Mouse (Mus musculus) midbrain, embryonic 10.5 days (tissue): Measurements from ENCODE around the gene Slc5a4a. TPM values are rescaled to one million over a fixed set of nuclear protein-coding genes. Genes with fewer than 3 reads are reported as not detected.

Experiments used
- DNase-seq: peaks from one replicate; pipeline ENCODE4 v3.0.0-alpha.2; 2017; ENCODE audit warnings: low spot score
- H3K27ac ChIP-seq: fragments of 300-500 bp; sonication (generic); replicated peaks from 2 replicates; pipeline ENCODE4 v1.5.1; 2016; ENCODE audit warnings: mild to moderate bottlenecking
- H3K27me3 ChIP-seq: fragments of 300-500 bp; sonication (generic); 2 replicates; pipeline ENCODE4 v1.6.1; 2016; ENCODE audit warnings: low read depth, mild to moderate bottlenecking; ENCODE audit not compliant: poor library complexity, severe bottlenecking
- H3K36me3 ChIP-seq: fragments of 300-500 bp; sonication (generic); 2 replicates; pipeline ENCODE4 v1.6.1; 2016; ENCODE audit warnings: mild to moderate bottlenecking, moderate library complexity
- H3K4me1 ChIP-seq: fragments of 300-500 bp; sonication (generic); 2 replicates; pipeline ENCODE4 v1.6.1; 2016
- H3K4me3 ChIP-seq: fragments of 300-500 bp; sonication (generic); 2 replicates; pipeline ENCODE4 v1.5.1; 2016; ENCODE audit warnings: mild to moderate bottlenecking, moderate library complexity
- H3K9me3 ChIP-seq: fragments of 300-500 bp; sonication (generic); replicated peaks from 2 replicates; pipeline ENCODE4 v1.6.1; 2016; ENCODE audit warnings: mild to moderate bottlenecking
- WGBS: fragments of 180-500 bp; shearing (Covaris S2); methylation state at CpG from one replicate; pipeline ENCODE4 v1.1.7; 2016; 5-methylcytosine and 5-hydroxymethylcytosine counted together
- polyA plus RNA-seq: library from polyadenylated mRNA; unstranded; fragments of >200 nt; fragmentation: Nextera tagmentation; extraction: Ambion mirVana; gene quantifications from 2 replicates; pipeline ENCODE4 v1.2.1, GENCODE M21; 2016

Gene Slc5a4a
- polyA plus RNA-seq: not detected in 2 replicates

- H3K36me3 ChIP-seq: no peaks in the 10 kb centered on the region
- 88% methylated on average over 5 of the region's 5 CpGs for WGBS
- no peaks in the 10 kb centered on the region for H3K9me3 ChIP-seq
- no peak within 1 kb of the TSS for H3K27ac ChIP-seq
- H3K4me1 ChIP-seq: no peaks in the 10 kb centered on the region
- no peak within 1 kb of the TSS for H3K4me3 ChIP-seq
- DNase-seq: no peak
- H3K27me3 ChIP-seq: no peaks in the 10 kb centered on the region
Measured at GRCm38 (mm10) chr10:76147278-76147677, at the start of gene Slc5a4a. Gene Slc5a4a (plus strand): TSS chr10:76147451.

GRCm38 (mm10) chr10:76110861-76111260, 36.4 kb upstream of the Slc5a4a start, which contains the start of gene Slc5a4b:
Gene Slc5a4b (minus strand): TSS chr10:76110961.
- H3K9me3 ChIP-seq: no peaks in the 10 kb centered on the region
- no peaks in the 10 kb centered on the region for H3K36me3 ChIP-seq
- 89% methylated on average over 4 of the region's 4 CpGs for WGBS
- no peaks in the 10 kb centered on the region; the same call in 1 of the 2 replicates for H3K4me1 ChIP-seq
- H3K27ac ChIP-seq: no peak within 1 kb of the TSS
- no peaks in the 10 kb centered on the region for H3K27me3 ChIP-seq
- no peak for DNase-seq
- no peak within 1 kb of the TSS for H3K4me3 ChIP-seq

- H3K27ac ChIP-seq: no peak overlapping the region
- peak; percentile 56 for DNase-seq
- 28% methylated on average over 5 of the region's 5 CpGs for WGBS
- H3K4me1 ChIP-seq: peaks cover 4% of the 10 kb centered on the region; the same call in 1 of the 2 replicates
- no peaks in the 10 kb centered on the region for H3K36me3 ChIP-seq
- no peaks in the 10 kb centered on the region for H3K27me3 ChIP-seq
- no peak overlapping the region for H3K4me3 ChIP-seq
- H3K9me3 ChIP-seq: no peaks in the 10 kb centered on the region
Measured at GRCm38 (mm10) chr10:76117966-76118365, 29.3 kb upstream of the Slc5a4a start.

- no peak overlapping the region for H3K4me3 ChIP-seq
- H3K27me3 ChIP-seq: no peaks in the 10 kb centered on the region
- peak; percentile 31 for DNase-seq
- no peak overlapping the region for H3K27ac ChIP-seq
- WGBS: 13% methylated on average over 1 of the region's 1 CpGs
- H3K4me1 ChIP-seq: peaks cover 4% of the 10 kb centered on the region; the same call in 1 of the 2 replicates
- H3K9me3 ChIP-seq: no peaks in the 10 kb centered on the region
- no peaks in the 10 kb centered on the region for H3K36me3 ChIP-seq
Measured at GRCm38 (mm10) chr10:76118741-76119140, 28.5 kb upstream of the Slc5a4a start.

- no peak overlapping the region for H3K4me3 ChIP-seq
- H3K4me1 ChIP-seq: peaks cover 4% of the 10 kb centered on the region; the same call in 1 of the 2 replicates
- H3K27ac ChIP-seq: no peak overlapping the region
- DNase-seq: no peak
- no peaks in the 10 kb centered on the region for H3K36me3 ChIP-seq
- H3K27me3 ChIP-seq: no peaks in the 10 kb centered on the region
- H3K9me3 ChIP-seq: no peaks in the 10 kb centered on the region
- 72% methylated on average over 4 of the region's 4 CpGs for WGBS
Measured at GRCm38 (mm10) chr10:76120124-76120711, 27.0 kb upstream of the Slc5a4a start.

GRCm38 (mm10) chr10:76121495-76121894, 25.8 kb upstream of the Slc5a4a start:
- peaks cover 4% of the 10 kb centered on the region; the same call in 1 of the 2 replicates for H3K4me1 ChIP-seq
- no peak for DNase-seq
- H3K27ac ChIP-seq: no peak overlapping the region
- no peaks in the 10 kb centered on the region for H3K9me3 ChIP-seq
- H3K36me3 ChIP-seq: no peaks in the 10 kb centered on the region
- WGBS: 86% methylated on average over 5 of the region's 5 CpGs
- no peaks in the 10 kb centered on the region for H3K27me3 ChIP-seq
- H3K4me3 ChIP-seq: no peak overlapping the region

- no peak overlapping the region for H3K4me3 ChIP-seq
- H3K27ac ChIP-seq: no peak overlapping the region
- WGBS: 80% methylated on average over 4 of the region's 4 CpGs
- no peaks in the 10 kb centered on the region for H3K36me3 ChIP-seq
- H3K4me1 ChIP-seq: no peaks in the 10 kb centered on the region
- H3K9me3 ChIP-seq: no peaks in the 10 kb centered on the region
- DNase-seq: no peak
- no peaks in the 10 kb centered on the region for H3K27me3 ChIP-seq
Measured at GRCm38 (mm10) chr10:76132506-76132905, 14.7 kb upstream of the Slc5a4a start.

GRCm38 (mm10) chr10:76136318-76136717, 10.9 kb upstream of the Slc5a4a start:
- no peak for DNase-seq
- 76% methylated on average over 2 of the region's 2 CpGs for WGBS
- H3K27me3 ChIP-seq: no peaks in the 10 kb centered on the region
- no peak overlapping the region for H3K4me3 ChIP-seq
- no peaks in the 10 kb centered on the region for H3K4me1 ChIP-seq
- H3K9me3 ChIP-seq: no peaks in the 10 kb centered on the region
- H3K36me3 ChIP-seq: no peaks in the 10 kb centered on the region
- H3K27ac ChIP-seq: no peak overlapping the region

GRCm38 (mm10) chr10:76146846-76147245, 405 bp upstream of the Slc5a4a start:
- Histone ChIP-seq H3K36me3 (no peaks in the 10 kb centered on the region), H3K9me3 (no peaks in the 10 kb centered on the region), H3K4me1 (no peaks in the 10 kb centered on the region), H3K27ac (no peak overlapping the region), H3K27me3 (no peaks in the 10 kb centered on the region), H3K4me3 (no peak overlapping the region)
- DNase-seq: no peak
- 83% methylated on average over 8 of the region's 8 CpGs for WGBS

GRCm38 (mm10) chr10:76155911-76156310, 8.7 kb downstream of the Slc5a4a start:
- 87% methylated on average over 7 of the region's 7 CpGs for WGBS
- Histone ChIP-seq H3K4me3 (no peak overlapping the region), H3K9me3 (no peaks in the 10 kb centered on the region), H3K36me3 (no peaks in the 10 kb centered on the region), H3K27me3 (no peaks in the 10 kb centered on the region), H3K4me1 (no peaks in the 10 kb centered on the region), H3K27ac (no peak overlapping the region)
- DNase-seq: no peak

- WGBS: 81% methylated on average over 5 of the region's 5 CpGs
- H3K4me3 ChIP-seq: no peak overlapping the region
Measured at GRCm38 (mm10) chr10:76157528-76157927, 10.3 kb downstream of the Slc5a4a start.

GRCm38 (mm10) chr10:76158009-76158408, 10.8 kb downstream of the Slc5a4a start:
- H3K4me3 ChIP-seq: no peak overlapping the region
- no peaks in the 10 kb centered on the region for H3K36me3 ChIP-seq
- no peak overlapping the region for H3K27ac ChIP-seq
- no peaks in the 10 kb centered on the region for H3K4me1 ChIP-seq
- H3K27me3 ChIP-seq: no peaks in the 10 kb centered on the region
- 81% methylated on average over 1 of the region's 1 CpGs for WGBS
- no peak for DNase-seq
- H3K9me3 ChIP-seq: no peaks in the 10 kb centered on the region

More at GRCm38 (mm10) chr10:76157528-76157927, 10.3 kb downstream of the Slc5a4a start:
- Histone ChIP-seq H3K36me3 (no peaks in the 10 kb centered on the region), H3K4me1 (no peaks in the 10 kb centered on the region), H3K9me3 (no peaks in the 10 kb centered on the region), H3K27me3 (no peaks in the 10 kb centered on the region), H3K27ac (no peak overlapping the region)
- DNase-seq: no peak

GRCm38 (mm10) chr10:76174899-76175298, 27.6 kb downstream of the Slc5a4a start:
- no peak for DNase-seq

More at GRCm38 (mm10) chr10:76174899-76175298, 27.6 kb downstream of the Slc5a4a start:
- H3K27ac ChIP-seq: no peak overlapping the region
- no peak overlapping the region for H3K4me3 ChIP-seq
- 35% methylated on average over 2 of the region's 2 CpGs for WGBS
- H3K27me3 ChIP-seq: no peaks in the 10 kb centered on the region
- H3K36me3 ChIP-seq: no peaks in the 10 kb centered on the region
- no peaks in the 10 kb centered on the region for H3K9me3 ChIP-seq
- H3K4me1 ChIP-seq: peaks cover 8% of the 10 kb centered on the region
